Mouse (Mus musculus): ENCODE measurements around the gene Sipa1. TPM values are rescaled to one million over a fixed set of nuclear protein-coding genes. Genes with fewer than 3 reads are reported as not detected.
A peak's percentile ranks its signal among the peaks of the same experiment; 100 is the strongest.

The Sipa1 gene
- polyA plus RNA-seq, 1 experiment from 2014 or later: 44.7 TPM

DNA sequence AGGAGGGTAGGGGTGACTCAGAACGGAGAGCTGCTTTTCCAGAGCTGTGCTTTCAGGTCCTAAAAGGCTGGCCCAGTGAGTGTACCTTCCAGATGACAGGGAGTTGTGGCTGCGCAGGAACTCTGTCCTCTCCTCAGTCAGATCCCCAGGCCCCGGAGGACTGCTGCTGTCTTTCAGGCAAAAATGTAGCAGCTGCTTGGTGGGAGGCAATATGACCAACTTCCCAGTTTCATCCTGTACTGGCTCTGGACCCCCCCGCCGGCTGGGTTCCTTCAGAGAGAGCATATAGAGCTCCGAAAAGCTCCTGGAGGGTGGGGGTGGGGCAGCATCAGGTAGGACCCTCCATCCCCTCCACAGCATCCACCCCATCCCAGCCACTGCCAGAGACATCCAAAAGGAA, 10.9 kb downstream of the Sipa1 start:
- Histone ChIP-seq H3K27me3 (peaks cover 12% of the 10 kb centered on the region), H3K9ac (no peak overlapping the region), H3K4me2 (no peak overlapping the region), H3K4me1 (peaks cover 30% of the 10 kb centered on the region), H3K9me3 (no peaks in the 10 kb centered on the region), H3K4me3 (no peak overlapping the region), H3K36me3 (peaks cover 47% of the 10 kb centered on the region), H3K27ac (no peak overlapping the region)
- whole genome bisulfite sequencing: 78% methylated on average over 6 of the region's 6 CpGs
- no peak for ATAC-seq (ENCODE audit: borderline replicate concordance, extremely low read depth, low FRiP score, low TSS enrichment)

DNA sequence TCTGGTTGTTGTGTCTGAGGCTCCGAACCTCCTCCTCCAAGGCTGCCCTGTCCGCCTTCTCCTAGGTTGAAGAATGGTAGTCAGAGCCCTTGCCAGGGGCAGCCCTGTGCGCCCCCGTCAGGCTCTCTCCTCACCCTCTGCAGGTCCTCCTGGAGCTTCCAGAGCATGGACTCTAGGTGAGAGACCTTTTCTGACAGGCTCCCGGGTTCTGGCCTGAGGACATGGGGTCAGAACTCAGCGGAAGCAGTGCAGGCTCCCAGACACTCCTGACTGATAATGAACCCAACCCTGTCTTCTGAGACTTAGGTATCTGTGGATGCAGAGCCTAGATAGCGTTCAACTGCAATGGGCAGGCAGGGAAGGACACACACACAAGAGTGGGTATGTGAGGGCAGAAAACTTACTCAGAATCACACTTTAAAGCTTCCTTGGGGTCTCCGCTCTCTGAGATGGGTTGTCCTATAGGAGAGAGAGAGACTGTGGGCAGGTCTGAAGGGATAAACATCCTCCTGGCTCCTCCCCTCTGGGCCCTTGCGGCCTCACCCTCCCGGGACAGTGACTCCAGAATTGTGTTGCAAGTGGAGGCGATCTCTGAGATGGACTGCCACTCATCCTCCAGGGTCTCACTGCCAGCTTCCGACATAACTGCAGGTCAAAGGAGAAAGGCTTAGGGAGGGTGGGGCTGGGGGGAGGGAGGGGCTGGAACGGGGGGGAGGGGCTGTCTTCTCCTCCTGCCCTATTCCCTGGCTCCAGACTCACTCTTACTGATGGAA, 11.8 kb downstream of the Sipa1 start:
- WGBS: 57% methylated on average over 13 of the region's 13 CpGs
- no peak for ATAC-seq (ENCODE audit: borderline replicate concordance, extremely low read depth, low FRiP score, low TSS enrichment)
- H3K27me3 ChIP-seq: peaks cover 12% of the 10 kb centered on the region
- no peak overlapping the region for H3K9ac ChIP-seq
- no peak overlapping the region for H3K27ac ChIP-seq
- peaks cover 49% of the 10 kb centered on the region for H3K36me3 ChIP-seq
- H3K4me2 ChIP-seq: no peak overlapping the region
- H3K4me3 ChIP-seq: no peak overlapping the region
- peaks cover 30% of the 10 kb centered on the region for H3K4me1 ChIP-seq
- H3K9me3 ChIP-seq: no peaks in the 10 kb centered on the region

DNA sequence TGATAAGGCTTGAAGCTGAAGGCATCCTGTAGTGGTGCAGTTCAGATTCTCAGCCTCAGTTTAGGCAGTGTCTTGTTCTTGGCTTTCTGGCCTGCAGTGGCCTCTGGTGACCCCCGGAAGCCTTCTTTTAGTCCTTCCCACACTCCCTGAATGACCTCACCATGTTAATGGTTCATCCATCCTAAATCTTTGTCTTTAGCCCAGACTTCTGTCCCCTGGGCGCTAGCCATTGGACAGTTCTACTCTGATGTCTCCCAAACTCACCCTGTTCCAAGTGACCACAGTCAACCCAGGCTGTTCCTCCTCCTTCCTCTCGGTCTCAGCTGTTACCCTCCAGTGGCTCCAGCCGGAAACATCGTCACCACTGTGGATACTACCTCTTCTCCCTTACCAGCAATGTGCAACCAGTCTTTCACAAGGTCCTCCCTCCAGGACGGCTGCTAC, 14.2 kb downstream of the Sipa1 start:
- peaks cover 22% of the 10 kb centered on the region for H3K4me1 ChIP-seq
- H3K27ac ChIP-seq: peak overlapping the region; percentile 82
- H3K4me2 ChIP-seq: peak overlapping the region; percentile 61
- ATAC-seq (ENCODE audit: borderline replicate concordance, extremely low read depth, low FRiP score, low TSS enrichment): no peak; the same call in 1 of the 2 replicates
- H3K27me3 ChIP-seq: no peaks in the 10 kb centered on the region
- peak overlapping the region; percentile 30 for H3K9ac ChIP-seq
- H3K36me3 ChIP-seq: peaks cover 60% of the 10 kb centered on the region
- H3K4me3 ChIP-seq: peak overlapping the region; percentile 33
- H3K9me3 ChIP-seq: no peaks in the 10 kb centered on the region
- WGBS: 66% methylated on average over 6 of the region's 6 CpGs

DNA sequence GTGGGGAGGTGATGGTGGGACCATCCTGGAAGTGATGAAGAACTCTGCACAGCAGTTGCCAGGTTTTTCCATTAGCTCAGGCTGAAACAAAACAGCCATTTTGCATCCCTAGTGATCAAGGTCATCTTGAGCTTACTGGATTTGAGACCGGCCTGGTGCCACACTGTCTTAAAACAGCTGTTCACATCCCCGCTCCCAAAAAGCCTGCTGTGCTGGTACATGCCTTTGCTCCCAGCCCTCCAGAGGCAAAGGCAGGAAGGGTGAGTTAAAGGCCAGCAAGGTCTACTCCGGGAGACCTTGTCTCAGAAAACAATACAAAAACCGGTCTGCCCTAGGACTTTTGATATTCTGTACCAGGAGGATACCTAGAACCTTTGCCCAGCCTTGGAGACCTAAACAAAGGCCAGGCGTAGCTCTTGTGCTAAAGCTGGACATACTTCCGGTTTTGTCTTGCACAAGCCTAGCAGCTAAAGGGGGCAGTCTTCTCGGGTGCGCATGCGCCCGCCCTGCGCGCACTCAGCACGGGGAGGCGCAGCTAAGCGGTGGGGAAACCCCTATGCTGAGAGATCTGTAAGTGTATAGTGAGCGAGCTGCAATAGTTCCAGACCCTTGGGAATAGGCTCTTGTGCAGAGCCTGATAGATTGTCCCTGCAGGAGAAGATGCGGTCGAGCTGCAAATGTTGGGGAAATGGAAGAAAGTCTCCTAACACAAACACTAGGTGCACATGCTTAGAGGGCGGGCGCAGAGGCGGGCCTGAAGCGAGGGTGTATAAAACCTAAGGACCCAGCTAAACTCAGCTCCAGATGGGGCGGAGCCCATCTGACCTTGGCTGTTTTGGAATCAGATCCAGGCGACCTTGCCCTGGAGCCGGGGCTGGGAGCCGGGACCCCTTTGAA, 14.9 kb downstream of the Sipa1 start:
- WGBS: 5% methylated on average over 26 of the region's 26 CpGs
- Histone ChIP-seq H3K36me3 (peaks cover 62% of the 10 kb centered on the region), H3K9ac (peak overlapping the region; percentile 30)

DNA sequence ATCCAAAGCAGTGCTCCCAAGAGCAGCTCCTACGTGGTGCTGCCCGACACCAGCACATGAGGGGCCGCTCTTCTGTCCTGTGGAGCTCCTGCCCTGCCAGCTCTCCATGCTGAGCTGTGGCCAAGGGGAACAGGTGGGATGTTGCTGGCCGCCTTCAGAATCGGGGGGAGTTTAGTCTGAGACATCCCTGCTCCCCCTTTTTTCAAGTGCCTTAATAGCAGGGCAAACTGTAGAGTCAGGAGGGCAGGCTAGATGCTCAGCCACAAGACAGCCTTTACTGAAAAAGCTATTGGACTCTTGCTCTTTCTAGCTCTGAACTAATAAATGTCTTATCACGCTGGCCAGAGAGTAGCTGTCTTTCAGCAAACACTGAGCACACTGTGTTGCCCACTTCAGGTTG, 15.7 kb downstream of the Sipa1 start:
- peak overlapping the region; percentile 82; the same call in 1 of the 2 replicates for H3K27ac ChIP-seq
- no peak for ATAC-seq (ENCODE audit: borderline replicate concordance, extremely low read depth, low FRiP score, low TSS enrichment)
- H3K27me3 ChIP-seq: no peaks in the 10 kb centered on the region
- no peaks in the 10 kb centered on the region for H3K9me3 ChIP-seq
- no peak overlapping the region for H3K4me3 ChIP-seq
- peaks cover 16% of the 10 kb centered on the region for H3K4me1 ChIP-seq
- H3K9ac ChIP-seq: no peak overlapping the region
- WGBS: 92% methylated on average over 6 of the region's 6 CpGs
- peaks cover 64% of the 10 kb centered on the region for H3K36me3 ChIP-seq
- H3K4me2 ChIP-seq: no peak overlapping the region

More for the DNA sequence above, 14.9 kb downstream of the Sipa1 start:
- Histone ChIP-seq H3K27me3 (no peaks in the 10 kb centered on the region), H3K4me3 (peak overlapping the region; percentile 33), H3K4me2 (peak overlapping the region; percentile 61), H3K4me1 (peaks cover 16% of the 10 kb centered on the region), H3K9me3 (no peaks in the 10 kb centered on the region), H3K27ac (peak overlapping the region; percentile 82)
- peak; percentile 88 for ATAC-seq (ENCODE audit: borderline replicate concordance, extremely low read depth, low FRiP score, low TSS enrichment)

DNA sequence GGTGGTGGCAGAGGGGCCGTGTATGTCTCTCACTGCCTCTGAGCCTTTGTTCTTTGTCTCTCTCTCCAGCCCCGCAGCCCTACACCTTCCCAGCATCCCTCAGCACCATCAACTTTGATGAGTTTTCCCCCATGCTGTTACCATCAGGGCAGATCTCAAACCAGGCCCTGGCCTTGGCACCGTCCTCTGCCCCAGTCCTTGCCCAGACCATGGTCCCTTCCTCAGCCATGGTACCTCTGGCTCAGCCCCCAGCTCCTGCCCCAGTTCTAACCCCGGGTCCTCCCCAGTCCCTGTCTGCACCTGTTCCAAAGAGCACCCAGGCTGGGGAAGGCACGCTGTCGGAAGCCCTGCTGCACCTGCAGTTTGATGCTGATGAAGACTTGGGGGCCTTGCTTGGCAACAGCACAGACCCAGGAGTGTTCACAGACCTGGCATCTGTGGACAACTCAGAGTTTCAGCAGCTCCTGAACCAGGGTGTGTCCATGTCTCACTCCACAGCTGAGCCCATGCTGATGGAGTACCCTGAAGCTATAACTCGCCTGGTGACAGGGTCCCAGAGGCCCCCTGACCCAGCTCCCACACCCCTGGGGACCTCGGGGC, 16.7 kb downstream of the Sipa1 start:
- peaks cover 16% of the 10 kb centered on the region for H3K4me1 ChIP-seq
- 89% methylated on average over 8 of the region's 8 CpGs for WGBS
- no peak overlapping the region for H3K9ac ChIP-seq
- ATAC-seq (ENCODE audit: borderline replicate concordance, extremely low read depth, low FRiP score, low TSS enrichment): no peak
- peaks cover 67% of the 10 kb centered on the region for H3K36me3 ChIP-seq
- H3K27me3 ChIP-seq: no peaks in the 10 kb centered on the region
- H3K4me2 ChIP-seq: no peak overlapping the region
- no peak overlapping the region for H3K4me3 ChIP-seq
- H3K9me3 ChIP-seq: no peaks in the 10 kb centered on the region
- no peak overlapping the region for H3K27ac ChIP-seq

DNA sequence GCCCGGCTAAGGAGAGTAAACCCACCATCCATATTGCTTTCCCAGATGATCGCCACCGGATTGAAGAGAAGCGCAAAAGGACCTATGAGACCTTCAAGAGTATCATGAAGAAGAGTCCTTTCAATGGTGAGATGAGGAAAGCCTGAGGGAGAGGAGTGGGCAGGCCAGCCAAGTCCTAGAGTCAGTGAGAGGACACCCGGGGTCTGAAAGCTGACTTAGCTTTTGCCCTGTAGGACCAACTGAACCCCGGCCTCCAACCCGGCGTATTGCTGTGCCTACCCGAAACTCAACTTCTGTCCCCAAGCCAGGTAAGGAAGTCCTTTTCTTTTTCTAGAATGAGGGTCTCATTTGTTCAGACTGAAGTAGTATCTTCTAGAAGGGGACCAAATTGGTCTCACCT, 18.2 kb downstream of the Sipa1 start:
- H3K4me2 ChIP-seq: no peak overlapping the region
- peaks cover 67% of the 10 kb centered on the region for H3K36me3 ChIP-seq
- no peak overlapping the region for H3K4me3 ChIP-seq
- H3K27me3 ChIP-seq: no peaks in the 10 kb centered on the region
- H3K9me3 ChIP-seq: no peaks in the 10 kb centered on the region
- WGBS: 97% methylated on average over 9 of the region's 9 CpGs
- peaks cover 16% of the 10 kb centered on the region for H3K4me1 ChIP-seq
- no peak overlapping the region for H3K27ac ChIP-seq
- no peak for ATAC-seq (ENCODE audit: borderline replicate concordance, extremely low read depth, low FRiP score, low TSS enrichment)
- no peak overlapping the region for H3K9ac ChIP-seq

DNA sequence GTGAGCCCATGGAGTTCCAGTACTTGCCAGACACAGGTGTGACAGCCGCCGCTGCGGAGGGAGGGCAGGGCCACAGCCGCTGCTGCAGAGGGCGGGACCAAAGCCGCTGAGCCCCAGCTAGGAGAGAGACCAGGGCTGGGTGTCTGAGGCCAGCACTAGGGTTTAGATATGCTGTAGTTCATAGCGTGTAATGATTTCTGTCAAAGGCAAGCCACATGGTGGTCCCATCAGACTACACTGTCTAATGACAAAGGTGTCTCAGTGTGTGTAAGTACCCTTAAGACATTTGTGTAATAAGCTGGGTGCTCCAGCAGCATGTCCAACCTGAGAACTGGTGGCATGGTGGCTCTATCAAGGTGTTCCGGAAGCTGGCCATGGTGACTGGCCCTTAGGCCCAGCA, 21.9 kb downstream of the Sipa1 start:
- H3K4me2 ChIP-seq: no peak overlapping the region
- H3K27ac ChIP-seq: no peak overlapping the region
- H3K36me3 ChIP-seq: peaks cover 68% of the 10 kb centered on the region
- H3K4me1 ChIP-seq: peaks cover 14% of the 10 kb centered on the region
- ATAC-seq (ENCODE audit: borderline replicate concordance, extremely low read depth, low FRiP score, low TSS enrichment): no peak
- WGBS: 93% methylated on average over 8 of the region's 8 CpGs
- no peaks in the 10 kb centered on the region for H3K9me3 ChIP-seq
- no peak overlapping the region for H3K9ac ChIP-seq
- H3K4me3 ChIP-seq: no peak overlapping the region
- H3K27me3 ChIP-seq: no peaks in the 10 kb centered on the region

DNA sequence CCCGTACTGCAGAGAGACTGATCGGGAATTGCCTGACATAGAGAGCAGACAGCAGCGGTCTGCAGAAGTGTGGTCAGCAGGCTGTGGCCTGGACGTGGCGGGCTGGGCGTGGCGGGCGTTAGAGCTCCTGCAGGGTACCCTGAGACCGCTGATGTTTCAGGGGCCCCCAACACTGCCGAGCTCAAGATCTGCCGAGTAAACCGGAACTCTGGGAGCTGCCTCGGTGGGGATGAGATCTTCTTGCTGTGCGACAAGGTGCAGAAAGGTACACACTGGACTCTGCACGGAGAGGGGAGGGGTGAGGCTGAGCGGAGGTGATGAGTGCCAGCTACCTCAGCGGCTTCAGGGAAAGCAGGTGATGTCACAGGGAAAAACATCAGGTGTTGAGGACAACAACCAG, 22.5 kb downstream of the Sipa1 start:
- Histone ChIP-seq H3K4me3 (no peak overlapping the region), H3K4me2 (no peak overlapping the region), H3K4me1 (peaks cover 19% of the 10 kb centered on the region), H3K36me3 (peaks cover 64% of the 10 kb centered on the region), H3K9ac (no peak overlapping the region), H3K9me3 (no peaks in the 10 kb centered on the region), H3K27me3 (no peaks in the 10 kb centered on the region), H3K27ac (no peak overlapping the region)
- ATAC-seq (ENCODE audit: borderline replicate concordance, extremely low read depth, low FRiP score, low TSS enrichment): no peak
- WGBS: 84% methylated on average over 17 of the region's 17 CpGs

DNA sequence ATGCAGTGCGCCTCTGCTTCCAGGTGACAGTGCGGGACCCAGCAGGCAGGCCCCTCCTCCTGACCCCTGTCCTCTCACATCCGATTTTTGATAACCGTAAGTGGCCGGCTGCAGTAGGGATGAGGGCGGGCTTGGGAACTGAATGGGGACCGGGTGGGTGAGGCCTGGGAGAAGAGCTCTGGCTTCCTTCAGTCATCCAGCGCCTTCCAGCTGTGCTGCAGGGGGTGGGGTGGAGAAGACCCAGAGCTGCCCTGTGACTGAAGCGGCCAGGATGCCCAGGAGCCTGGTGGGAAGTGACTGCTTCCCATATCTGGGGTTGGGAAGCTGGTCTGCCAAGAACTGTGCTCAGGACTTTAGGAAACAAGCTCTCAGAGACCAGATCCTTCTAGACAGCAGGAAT, 23.2 kb downstream of the Sipa1 start:
- no peak overlapping the region for H3K27ac ChIP-seq
- H3K9ac ChIP-seq: no peak overlapping the region
- peaks cover 57% of the 10 kb centered on the region for H3K36me3 ChIP-seq
- no peak for ATAC-seq (ENCODE audit: borderline replicate concordance, extremely low read depth, low FRiP score, low TSS enrichment)
- H3K27me3 ChIP-seq: no peaks in the 10 kb centered on the region
- H3K4me2 ChIP-seq: no peak overlapping the region
- no peak overlapping the region for H3K4me3 ChIP-seq
- H3K9me3 ChIP-seq: no peaks in the 10 kb centered on the region
- H3K4me1 ChIP-seq: peaks cover 20% of the 10 kb centered on the region
- WGBS: 42% methylated on average over 9 of the region's 9 CpGs

DNA sequence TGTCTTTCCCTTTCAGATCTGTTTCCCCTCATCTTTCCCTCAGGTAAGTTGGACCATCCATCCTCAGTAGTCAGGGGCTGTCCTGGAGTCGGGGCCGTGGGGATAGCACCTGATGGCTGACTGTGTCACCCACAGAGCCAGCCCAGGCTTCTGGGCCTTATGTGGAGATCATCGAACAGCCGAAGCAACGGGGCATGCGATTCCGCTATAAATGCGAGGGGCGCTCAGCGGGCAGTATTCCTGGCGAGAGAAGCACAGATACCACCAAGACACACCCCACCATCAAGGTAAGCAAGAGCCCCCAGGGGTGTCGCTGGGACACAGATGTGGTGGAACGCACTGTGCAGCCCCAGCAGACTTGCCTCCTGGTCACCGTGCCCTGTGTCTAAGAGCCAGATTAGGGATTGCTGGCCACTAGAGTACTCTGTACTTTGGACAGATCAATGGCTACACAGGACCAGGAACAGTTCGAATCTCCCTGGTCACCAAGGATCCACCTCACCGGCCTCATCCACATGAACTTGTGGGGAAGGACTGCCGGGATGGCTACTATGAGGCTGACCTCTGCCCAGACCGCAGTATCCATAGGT, 25.0 kb downstream of the Sipa1 start:
- Histone ChIP-seq H3K4me3 (peak overlapping the region; percentile 87), H3K4me2 (peak overlapping the region; percentile 86)
- 87% methylated on average over 18 of the region's 18 CpGs for WGBS

More for the DNA sequence above, 25.0 kb downstream of the Sipa1 start:
- no peaks in the 10 kb centered on the region for H3K9me3 ChIP-seq
- ATAC-seq (ENCODE audit: borderline replicate concordance, extremely low read depth, low FRiP score, low TSS enrichment): no peak
- H3K27me3 ChIP-seq: no peaks in the 10 kb centered on the region
- H3K9ac ChIP-seq: peak overlapping the region; percentile 93
- H3K36me3 ChIP-seq: peaks cover 46% of the 10 kb centered on the region
- H3K4me1 ChIP-seq: peaks cover 20% of the 10 kb centered on the region
- peak overlapping the region; percentile 92 for H3K27ac ChIP-seq

Data from lung, embryonic 15.5 days (tissue).